Mouse (Mus musculus): Measurements from ENCODE around the gene Gna13. TPM values are rescaled to one million over a fixed set of nuclear protein-coding genes. Genes with fewer than 3 reads are reported as not detected.

Gene Gna13
- polyA plus RNA-seq, 1 experiment, result 60.3 TPM

GRCm38 (mm10) chr11:109349652-109350316 lies 12.8 kb upstream of the Gna13 start:
- Histone ChIP-seq H3K4me3 (ENCODE audit: low read depth, low read length) (peak overlapping the region; percentile 22; the same call in 1 of the 2 replicates), H3K27ac (ENCODE audit: insufficient read depth, low read depth, low read length) (peak overlapping the region; percentile 99), H3K4me1 (ENCODE audit: control insufficient read depth, insufficient read depth, insufficient read length, low read length) (peaks cover 51% of the 10 kb centered on the region), H3K27me3 (ENCODE audit: control insufficient read depth, insufficient read depth, low read length) (no peaks in the 10 kb centered on the region), H3K36me3 (ENCODE audit: control insufficient read depth, insufficient read depth, low read length) (no peaks in the 10 kb centered on the region)
- WGBS, result 32% methylated on average over 5 of the region's 5 CpGs
- TF ChIP-seq CTCF (IDR thresholded peaks at IDR 0.05; ENCODE audit: extremely low read depth, insufficient read length, insufficient replicate concordance, low read depth, low read length) (no peak), POLR2A (IDR thresholded peaks at IDR 0.05; ENCODE audit: low read depth, low read length) (peak; percentile 33; the same call in 1 of the 2 replicates)

GRCm38 (mm10) chr11:109350317-109350714 lies 12.3 kb upstream of the Gna13 start:
- no peaks in the 10 kb centered on the region for H3K36me3 ChIP-seq (ENCODE audit: control insufficient read depth, insufficient read depth, low read length)
- H3K27ac ChIP-seq (ENCODE audit: insufficient read depth, low read depth, low read length), result peak overlapping the region; percentile 99
- peaks cover 48% of the 10 kb centered on the region for H3K4me1 ChIP-seq (ENCODE audit: control insufficient read depth, insufficient read depth, insufficient read length, low read length)
- TF ChIP-seq POLR2A (IDR thresholded peaks at IDR 0.05; ENCODE audit: low read depth, low read length), result no peak
- no peak for TF ChIP-seq CTCF (IDR thresholded peaks at IDR 0.05; ENCODE audit: extremely low read depth, insufficient read length, insufficient replicate concordance, low read depth, low read length)
- 34% methylated on average over 7 of the region's 7 CpGs for WGBS
- peak overlapping the region; percentile 22; the same call in 1 of the 2 replicates for H3K4me3 ChIP-seq (ENCODE audit: low read depth, low read length)
- no peaks in the 10 kb centered on the region for H3K27me3 ChIP-seq (ENCODE audit: control insufficient read depth, insufficient read depth, low read length)

GRCm38 (mm10) chr11:109351489-109351888 lies 11.1 kb upstream of the Gna13 start:
- TF ChIP-seq CTCF (IDR thresholded peaks at IDR 0.05; ENCODE audit: extremely low read depth, insufficient read length, insufficient replicate concordance, low read depth, low read length) (no peak), POLR2A (IDR thresholded peaks at IDR 0.05; ENCODE audit: low read depth, low read length) (no peak)
- H3K36me3 ChIP-seq (ENCODE audit: control insufficient read depth, insufficient read depth, low read length), result no peaks in the 10 kb centered on the region
- H3K4me1 ChIP-seq (ENCODE audit: control insufficient read depth, insufficient read depth, insufficient read length, low read length), result peaks cover 45% of the 10 kb centered on the region
- 34% methylated on average over 4 of the region's 4 CpGs for WGBS
- H3K27ac ChIP-seq (ENCODE audit: insufficient read depth, low read depth, low read length), result peak overlapping the region; percentile 72
- no peaks in the 10 kb centered on the region for H3K27me3 ChIP-seq (ENCODE audit: control insufficient read depth, insufficient read depth, low read length)
- no peak overlapping the region for H3K4me3 ChIP-seq (ENCODE audit: low read depth, low read length)

GRCm38 (mm10) chr11:109353391-109354235 lies 9.0 kb upstream of the Gna13 start:
- Histone ChIP-seq H3K4me3 (ENCODE audit: low read depth, low read length) (no peak overlapping the region), H3K36me3 (ENCODE audit: control insufficient read depth, insufficient read depth, low read length) (no peaks in the 10 kb centered on the region), H3K4me1 (ENCODE audit: control insufficient read depth, insufficient read depth, insufficient read length, low read length) (peaks cover 33% of the 10 kb centered on the region; the same call in 1 of the 2 replicates), H3K27ac (ENCODE audit: insufficient read depth, low read depth, low read length) (no peak overlapping the region), H3K27me3 (ENCODE audit: control insufficient read depth, insufficient read depth, low read length) (no peaks in the 10 kb centered on the region)
- TF ChIP-seq CTCF (IDR thresholded peaks at IDR 0.05; ENCODE audit: extremely low read depth, insufficient read length, insufficient replicate concordance, low read depth, low read length) (no peak), POLR2A (IDR thresholded peaks at IDR 0.05; ENCODE audit: low read depth, low read length) (no peak)
- WGBS, result 35% methylated on average over 12 of the region's 12 CpGs

GRCm38 (mm10) chr11:109354236-109354613 lies 8.4 kb upstream of the Gna13 start:
- no peaks in the 10 kb centered on the region for H3K27me3 ChIP-seq (ENCODE audit: control insufficient read depth, insufficient read depth, low read length)
- TF ChIP-seq CTCF (IDR thresholded peaks at IDR 0.05; ENCODE audit: extremely low read depth, insufficient read length, insufficient replicate concordance, low read depth, low read length), result no peak
- TF ChIP-seq POLR2A (IDR thresholded peaks at IDR 0.05; ENCODE audit: low read depth, low read length), result no peak
- H3K27ac ChIP-seq (ENCODE audit: insufficient read depth, low read depth, low read length), result no peak overlapping the region
- no peaks in the 10 kb centered on the region for H3K36me3 ChIP-seq (ENCODE audit: control insufficient read depth, insufficient read depth, low read length)
- H3K4me1 ChIP-seq (ENCODE audit: control insufficient read depth, insufficient read depth, insufficient read length, low read length), result peaks cover 31% of the 10 kb centered on the region; the same call in 1 of the 2 replicates
- H3K4me3 ChIP-seq (ENCODE audit: low read depth, low read length), result no peak overlapping the region
- 76% methylated on average over 6 of the region's 6 CpGs for WGBS

GRCm38 (mm10) chr11:109355771-109356388 lies 6.8 kb upstream of the Gna13 start:
- Histone ChIP-seq H3K4me3 (ENCODE audit: low read depth, low read length) (no peak overlapping the region), H3K27ac (ENCODE audit: insufficient read depth, low read depth, low read length) (no peak overlapping the region), H3K27me3 (ENCODE audit: control insufficient read depth, insufficient read depth, low read length) (no peaks in the 10 kb centered on the region), H3K4me1 (ENCODE audit: control insufficient read depth, insufficient read depth, insufficient read length, low read length) (peaks cover 38% of the 10 kb centered on the region), H3K36me3 (ENCODE audit: control insufficient read depth, insufficient read depth, low read length) (no peaks in the 10 kb centered on the region)
- WGBS, result 81% methylated on average over 16 of the region's 16 CpGs
- TF ChIP-seq POLR2A (IDR thresholded peaks at IDR 0.05; ENCODE audit: low read depth, low read length) (no peak), CTCF (IDR thresholded peaks at IDR 0.05; ENCODE audit: extremely low read depth, insufficient read length, insufficient replicate concordance, low read depth, low read length) (no peak)
